Mouse (Mus musculus): Measurements from ENCODE around the gene Olfr12.

- TF ChIP-seq CTCF (conservative IDR thresholded peaks at IDR 0.05; ENCODE audit: low read length) (no peak), NANOG (IDR thresholded peaks at IDR 0.05; ENCODE audit: borderline replicate concordance, low read length) (no peak)
Measured at GRCm38 (mm10) chr1:92638181-92638580, 20.6 kb downstream of the Olfr12 start.

Measured in E14TG2a.4 (cell line).